Mouse (Mus musculus) E14TG2a.4 (cell line): ENCODE measurements around the gene C3.

Source experiments
- H3K27me3 ChIP-seq: 2 replicates; pipeline ENCODE4 v1.6.1; 2014; ENCODE audit warnings: low read length, control low read depth; ENCODE audit not compliant: insufficient read depth
- H3K36me3 ChIP-seq: 2 replicates; pipeline ENCODE4 v1.6.1; 2014; ENCODE audit warnings: low read length, control low read depth; ENCODE audit not compliant: insufficient read depth
- H3K4me1 ChIP-seq: replicated peaks from 2 replicates; pipeline ENCODE4 v1.6.1; 2014; ENCODE audit warnings: low read depth, low read length, control low read depth
- H3K4me3 ChIP-seq: replicated peaks from 2 replicates; pipeline ENCODE4 v1.5.1; 2014; ENCODE audit warnings: mild to moderate bottlenecking, low read length
- H3K9me3 ChIP-seq: 2 replicates; pipeline ENCODE4 v1.6.1; 2014; ENCODE audit warnings: low read length, control low read depth
- CTCF ChIP-seq: conservative IDR thresholded peaks from 2 replicates; pipeline ENCODE4 v1.5.1; 2014; ENCODE audit warnings: low read length
- NANOG ChIP-seq: IDR thresholded peaks from 2 replicates; pipeline ENCODE4 v1.6.1; 2014; ENCODE audit warnings: borderline replicate concordance, low read length, mixed read lengths
- POU5F1 ChIP-seq: IDR thresholded peaks from 2 replicates; pipeline ENCODE4 v1.6.1; 2014; ENCODE audit warnings: low read length, borderline replicate concordance

C3 gene

DNA sequence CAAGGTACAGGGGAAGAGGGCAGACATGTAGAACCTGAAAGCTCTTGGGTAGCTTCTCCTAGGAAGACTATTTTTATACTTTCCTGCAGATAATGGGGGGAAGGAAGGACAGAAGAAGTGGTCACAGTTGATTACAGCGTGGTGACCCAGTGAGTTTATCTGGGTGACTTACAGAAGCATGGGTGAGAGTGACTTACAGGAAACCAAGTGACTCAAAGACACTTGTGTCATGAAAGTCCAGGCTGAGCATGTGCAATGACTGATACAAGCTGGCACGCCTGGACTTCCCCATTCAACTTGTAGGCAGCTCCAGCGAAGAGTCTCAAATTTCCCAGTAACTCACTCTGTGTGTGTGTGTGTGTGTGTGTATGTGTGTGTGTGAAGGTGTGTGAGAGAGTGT, 29.7 kb downstream of the C3 start:
- Histone ChIP-seq H3K4me1 (no peaks in the 10 kb centered on the region), H3K36me3 (no peaks in the 10 kb centered on the region), H3K4me3 (no peak overlapping the region), H3K9me3 (no peaks in the 10 kb centered on the region), H3K27me3 (peaks cover 5% of the 10 kb centered on the region; the same call in 1 of the 2 replicates)
- no peak for TF ChIP-seq POU5F1
- no peak for TF ChIP-seq CTCF

DNA sequence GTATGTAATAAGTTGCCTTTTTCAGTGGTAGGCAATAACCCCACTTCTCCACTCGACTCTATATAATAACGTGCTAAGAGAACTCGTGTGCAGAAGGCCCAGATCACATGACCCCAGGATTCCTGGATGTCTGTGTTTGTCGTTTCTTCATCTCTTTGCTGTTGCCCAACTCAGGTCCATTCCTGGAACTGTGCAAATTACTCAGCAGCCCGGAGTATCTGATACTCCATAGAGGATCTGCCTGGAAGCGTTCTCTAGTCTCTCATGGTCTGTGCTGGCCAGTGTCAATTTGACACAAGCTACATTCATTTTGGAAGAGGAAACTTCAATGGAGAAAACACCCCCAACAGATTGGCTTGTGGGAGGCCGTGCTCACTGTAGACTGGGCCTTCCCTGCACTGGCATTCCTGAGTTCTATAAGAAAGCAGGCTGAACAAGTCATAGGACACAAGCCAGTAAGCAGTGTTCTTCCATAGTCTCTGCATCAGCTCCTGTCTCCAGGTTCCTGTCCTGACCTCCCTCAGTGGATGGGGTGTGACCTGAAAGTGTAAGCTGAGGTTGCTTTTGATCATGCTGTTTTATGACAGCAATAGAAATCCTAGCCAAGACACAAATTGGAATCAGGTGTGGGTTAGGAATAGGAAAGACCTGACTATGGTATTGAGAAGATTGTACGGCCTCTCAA, 32.5 kb downstream of the C3 start:
- no peaks in the 10 kb centered on the region for H3K9me3 ChIP-seq
- TF ChIP-seq POU5F1 (no peak), NANOG (no peak), CTCF (no peak)
- no peak overlapping the region for H3K4me3 ChIP-seq
- 0 out of 2 replicates have a peak, but pooled peaks cover 2% of the 10 kb centered on the region for H3K4me1 ChIP-seq
- H3K27me3 ChIP-seq = peaks cover 5% of the 10 kb centered on the region; the same call in 1 of the 2 replicates
- no peaks in the 10 kb centered on the region for H3K36me3 ChIP-seq

DNA sequence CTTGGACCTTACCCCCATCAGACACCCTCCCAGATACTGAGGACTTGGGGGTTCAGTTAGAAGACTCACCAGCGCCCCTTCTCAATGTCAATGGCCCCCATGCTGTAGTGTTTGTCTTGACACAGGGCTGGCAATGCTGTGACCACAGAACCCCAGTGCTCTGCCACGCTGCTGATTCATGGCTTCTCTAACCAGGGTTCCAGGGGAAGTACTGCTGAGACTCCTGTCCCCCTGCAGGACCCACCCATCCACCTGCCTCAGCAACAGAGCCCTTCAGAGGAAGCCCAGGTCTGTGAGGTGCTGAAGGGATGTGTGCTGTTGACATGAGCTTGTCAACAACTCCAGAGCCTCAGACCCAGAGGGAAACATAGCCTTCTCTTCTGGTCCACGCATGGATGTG, 33.2 kb downstream of the C3 start:
- TF ChIP-seq CTCF (no peak), POU5F1 (no peak), NANOG (no peak)
- H3K27me3 ChIP-seq = peaks cover 8% of the 10 kb centered on the region
- no peaks in the 10 kb centered on the region for H3K9me3 ChIP-seq
- no peaks in the 10 kb centered on the region for H3K36me3 ChIP-seq
- H3K4me1 ChIP-seq = 0 out of 2 replicates have a peak, but pooled peaks cover 3% of the 10 kb centered on the region
- no peak overlapping the region for H3K4me3 ChIP-seq

DNA sequence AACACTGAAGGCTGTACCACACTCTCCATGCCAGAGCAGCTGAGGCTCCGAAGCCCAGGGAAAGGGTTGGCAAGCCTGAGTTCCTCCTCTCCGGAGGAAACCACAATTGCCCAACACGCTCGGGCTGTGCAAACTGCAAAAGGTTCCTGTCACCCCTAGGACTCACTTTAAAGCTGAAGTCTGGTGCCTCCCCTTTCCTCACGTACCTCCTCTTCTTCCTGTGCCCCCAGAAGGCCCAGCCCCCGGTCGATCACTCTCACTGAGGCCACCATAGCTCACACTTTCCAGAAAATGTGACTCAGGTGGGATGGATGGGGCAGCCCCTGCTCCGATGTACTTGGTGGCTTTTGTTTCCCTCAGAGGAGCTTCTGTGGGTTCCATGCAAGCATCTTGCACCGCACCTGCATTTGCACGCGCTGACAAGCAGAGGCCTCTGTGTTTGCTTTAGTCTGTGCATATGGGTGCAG, 33.9 kb downstream of the C3 start, which contains the start of gene Tnfsf14:
Gene Tnfsf14, minus strand, starts transcription at position 137 of the 467 bp plus-strand sequence.
- Histone ChIP-seq H3K4me1 (0 out of 2 replicates have a peak, but pooled peaks cover 3% of the 10 kb centered on the region), H3K27me3 (peaks cover 12% of the 10 kb centered on the region), H3K4me3 (no peak within 1 kb of the TSS), H3K9me3 (no peaks in the 10 kb centered on the region), H3K36me3 (no peaks in the 10 kb centered on the region)
- TF ChIP-seq POU5F1 (no peak), CTCF (no peak), NANOG (no peak)

DNA sequence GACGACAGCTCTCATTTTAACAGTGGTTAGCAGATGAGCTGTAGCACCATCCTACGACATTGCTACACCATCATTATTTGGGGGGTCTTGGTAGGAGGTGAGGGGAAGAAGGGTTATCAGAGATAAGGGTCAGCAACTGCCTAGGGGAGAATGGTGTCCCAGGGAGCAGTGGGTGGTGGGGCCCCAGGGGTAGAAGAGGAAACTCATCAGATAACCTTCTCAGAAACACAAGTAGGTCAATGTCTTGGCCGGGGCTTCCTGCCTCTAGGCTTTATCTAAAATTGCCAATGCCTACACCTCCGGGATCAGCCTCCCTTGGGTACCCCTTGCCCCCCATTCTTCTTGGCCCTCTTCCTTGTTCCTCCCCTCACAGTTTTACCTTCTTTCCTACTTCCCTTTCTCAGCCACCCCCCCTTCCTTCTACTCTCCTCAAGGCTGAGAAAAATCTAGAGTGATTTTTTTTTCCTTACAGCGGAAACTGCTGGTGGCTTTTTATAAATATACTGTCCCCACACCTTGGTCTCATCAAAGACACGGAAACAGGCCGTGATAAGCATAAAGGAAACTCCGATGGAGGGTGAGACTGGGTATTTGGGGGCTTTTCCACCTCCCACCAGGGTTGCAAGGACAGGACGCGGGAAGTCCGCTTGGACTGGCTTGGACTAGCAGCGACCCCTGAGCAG, 39.3 kb downstream of the C3 start:
- TF ChIP-seq NANOG = no peak
- no peak for TF ChIP-seq CTCF
- no peak for TF ChIP-seq POU5F1
- 0 out of 2 replicates have a peak, but pooled peaks cover 3% of the 10 kb centered on the region for H3K4me1 ChIP-seq
- no peak overlapping the region for H3K4me3 ChIP-seq
- H3K9me3 ChIP-seq = no peaks in the 10 kb centered on the region
- H3K36me3 ChIP-seq = no peaks in the 10 kb centered on the region
- peaks cover 14% of the 10 kb centered on the region for H3K27me3 ChIP-seq

DNA sequence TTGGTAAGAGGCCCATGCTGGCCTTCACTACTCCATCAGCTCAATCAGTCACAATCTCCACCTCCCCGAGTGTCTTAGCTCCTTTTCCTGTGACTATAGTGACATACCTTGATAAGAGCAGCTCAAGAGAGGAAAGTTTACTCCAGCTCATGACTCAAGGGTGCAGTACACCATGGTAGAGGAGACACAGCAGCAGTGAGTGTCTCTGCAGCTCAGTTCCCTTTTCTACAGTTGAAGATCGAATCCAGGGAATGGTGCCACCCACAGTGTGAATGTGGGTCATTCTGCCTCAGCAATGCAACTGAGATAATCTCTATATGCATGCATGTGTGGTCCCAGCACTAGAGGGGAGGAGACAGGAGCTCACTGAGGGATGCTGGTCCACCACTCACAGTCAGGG, 42.3 kb downstream of the C3 start:
- peaks cover 14% of the 10 kb centered on the region for H3K27me3 ChIP-seq
- no peak overlapping the region for H3K4me3 ChIP-seq
- H3K4me1 ChIP-seq = peaks cover 6% of the 10 kb centered on the region; the same call in 1 of the 2 replicates
- H3K9me3 ChIP-seq = peaks cover 5% of the 10 kb centered on the region
- no peaks in the 10 kb centered on the region for H3K36me3 ChIP-seq
- no peak for TF ChIP-seq CTCF
- no peak for TF ChIP-seq POU5F1
- no peak for TF ChIP-seq NANOG

DNA sequence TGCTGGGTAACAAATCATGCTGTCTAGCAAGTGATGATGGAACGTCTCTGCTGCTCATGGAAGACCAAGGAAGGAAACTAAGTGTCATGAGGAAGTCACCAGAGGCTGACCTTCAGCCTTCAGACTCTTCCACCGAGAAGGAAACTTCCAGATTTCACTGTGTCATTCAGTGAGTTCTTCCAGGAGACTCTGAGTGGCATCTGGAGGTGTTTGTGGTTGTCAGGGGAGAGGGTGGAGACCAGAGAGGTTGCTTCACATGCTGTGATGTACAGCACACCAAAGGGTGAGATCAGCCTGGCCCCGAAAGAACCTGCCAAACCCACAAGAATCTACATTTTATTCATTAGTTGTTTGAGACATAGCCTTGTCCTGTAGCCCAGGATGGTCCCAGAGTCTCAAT, 45.1 kb downstream of the C3 start:
- Histone ChIP-seq H3K4me3 (no peak overlapping the region), H3K36me3 (no peaks in the 10 kb centered on the region), H3K9me3 (peaks cover 5% of the 10 kb centered on the region), H3K27me3 (peaks cover 7% of the 10 kb centered on the region; the same call in 1 of the 2 replicates), H3K4me1 (peaks cover 4% of the 10 kb centered on the region; the same call in 1 of the 2 replicates)
- TF ChIP-seq POU5F1 (no peak), CTCF (no peak), NANOG (no peak)

DNA sequence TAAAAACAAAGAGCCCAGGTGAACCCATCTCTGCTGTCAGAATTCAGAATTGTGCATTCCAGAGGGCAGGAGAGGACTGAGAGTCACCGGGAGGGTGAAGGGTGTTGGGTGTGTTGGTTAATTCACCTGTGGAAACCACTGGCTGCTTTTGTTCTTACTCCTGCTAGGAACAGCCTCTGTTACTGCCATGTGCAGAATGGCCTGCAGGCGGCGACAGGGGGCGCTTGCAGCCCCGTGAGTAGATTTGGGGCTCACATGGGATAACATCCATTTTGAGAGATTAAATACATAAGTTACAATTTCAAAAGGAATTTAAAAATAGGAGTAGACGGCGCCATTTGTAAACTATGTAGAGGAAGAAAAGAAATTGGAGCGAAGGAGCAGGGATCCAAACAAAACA, 47.6 kb downstream of the C3 start:
- no peaks in the 10 kb centered on the region for H3K36me3 ChIP-seq
- TF ChIP-seq CTCF (peak; percentile 73), POU5F1 (no peak)
- H3K4me1 ChIP-seq = peaks cover 4% of the 10 kb centered on the region; the same call in 1 of the 2 replicates
- 0 out of 2 replicates have a peak, but pooled peaks cover 6% of the 10 kb centered on the region for H3K27me3 ChIP-seq
- H3K4me3 ChIP-seq = no peak overlapping the region
- H3K9me3 ChIP-seq = peaks cover 5% of the 10 kb centered on the region
